Mouse (Mus musculus): ENCODE measurements around the gene Tex21. TPM values are rescaled to one million over a fixed set of nuclear protein-coding genes. Genes with fewer than 3 reads are reported as not detected.

Gene Tex21
- polyA plus RNA-seq (2017; shearing (Covaris generic)) = not detected

DNA sequence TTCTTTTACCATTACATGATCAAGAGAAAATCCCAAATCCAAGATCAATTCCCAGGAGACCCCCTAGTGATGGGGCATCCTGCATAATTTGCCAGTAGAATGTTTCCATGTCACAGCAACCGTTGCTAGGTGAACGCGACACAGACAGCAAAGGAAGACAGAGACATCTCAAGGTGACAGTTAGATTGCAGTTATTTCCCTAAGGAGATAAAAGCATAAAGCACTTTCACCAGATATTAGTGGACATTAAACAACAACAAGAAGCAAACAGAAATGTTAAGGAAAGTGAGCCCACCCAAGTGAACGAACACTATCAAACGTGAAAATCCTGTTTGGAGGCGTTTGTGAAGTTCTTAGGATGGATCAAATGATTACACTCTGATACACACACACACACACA, at the start of gene Tex21:
Gene Tex21, minus strand, starts transcription at position 101 of the 400 bp plus-strand sequence.

DNA sequence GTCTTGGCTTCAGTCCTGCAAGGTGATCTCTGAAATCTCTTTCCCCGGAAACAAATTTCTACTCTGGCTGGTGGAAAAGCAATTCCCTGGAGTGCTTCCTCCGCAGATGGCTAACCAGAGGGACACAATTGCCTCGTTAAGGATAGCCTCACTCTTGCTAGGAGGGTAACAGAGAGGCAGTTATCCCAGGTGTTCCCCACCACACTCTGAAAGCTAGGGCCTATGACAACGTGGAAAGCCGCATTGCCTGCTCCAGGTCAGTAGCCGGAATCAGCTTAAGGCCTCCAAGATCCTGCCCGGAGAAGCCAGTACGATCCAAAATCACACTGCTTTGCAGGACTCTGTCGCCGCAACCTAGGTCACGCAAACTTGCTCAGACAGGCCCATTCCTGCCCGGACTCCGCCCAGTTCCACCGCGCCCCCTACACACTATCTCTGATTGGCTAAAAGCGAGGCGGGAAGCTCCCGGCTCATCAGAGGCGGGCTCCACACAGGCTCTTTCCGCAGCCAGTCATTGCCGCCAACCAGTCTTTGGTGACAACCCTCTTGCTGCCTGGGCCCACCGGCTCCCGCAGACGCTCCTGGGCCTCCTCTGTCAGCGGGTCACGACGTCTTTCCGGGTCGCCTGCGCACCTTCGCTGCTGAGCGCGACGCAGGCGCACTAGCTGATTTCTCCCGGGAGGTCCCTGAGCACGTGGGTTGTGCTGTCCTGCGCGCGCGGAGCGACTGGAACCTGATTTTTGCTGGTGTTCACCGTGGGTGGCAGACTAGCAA, 8.4 kb upstream of the Tex21 start, which contains the start of gene Mthfd1:
Gene Mthfd1, plus strand, starts transcription at position 574 of the 774 bp plus-strand sequence.

DNA sequence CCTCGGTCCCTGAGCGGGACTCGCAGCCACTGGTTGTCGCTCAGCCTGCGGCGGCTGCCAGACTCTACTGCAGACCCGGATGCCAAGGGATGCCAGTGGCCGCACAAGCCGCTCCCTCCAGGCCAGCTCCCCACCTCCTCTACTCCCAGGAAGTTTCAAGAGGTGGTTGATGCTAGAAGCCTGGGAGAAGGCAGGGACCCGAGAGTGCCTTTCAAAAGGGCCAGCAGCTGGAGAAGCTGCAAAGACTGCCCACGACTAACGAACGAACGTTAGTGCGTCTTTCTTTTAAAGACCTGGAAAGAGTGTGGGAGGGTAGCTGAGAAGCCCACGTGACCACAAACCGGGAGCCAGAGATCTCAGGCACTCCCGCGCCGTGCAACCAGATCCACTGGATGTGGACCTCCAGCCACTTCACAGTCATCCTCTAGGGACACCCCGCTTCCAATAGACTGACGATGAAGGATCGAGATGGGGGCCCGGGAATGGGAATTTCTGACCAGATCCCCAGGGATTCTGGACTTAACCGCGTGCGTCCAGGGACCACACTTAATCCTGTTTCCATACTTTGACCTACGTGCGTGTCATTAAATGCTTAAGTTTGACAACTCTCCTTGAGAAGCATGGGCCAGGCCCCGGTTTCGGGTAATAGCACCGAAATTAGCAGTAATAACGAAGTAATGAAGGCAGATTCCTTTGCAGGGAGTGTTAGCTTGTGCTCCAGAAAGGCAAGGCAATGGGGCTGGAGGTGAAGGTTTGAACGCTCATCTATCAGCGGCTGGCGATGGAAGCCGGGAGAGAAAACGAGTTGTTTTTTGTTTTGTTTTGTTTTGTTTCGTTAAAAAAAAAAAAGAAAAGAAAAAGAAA, 69.3 kb downstream of the Tex21 start, which contains the start of gene Esr2:
Gene Esr2, minus strand, starts transcription at position 260 of the 864 bp plus-strand sequence.

Other genes with a start within 250 kb of the Tex21 start
- not detected for gene Esr2, start 69.5 kb downstream of the Tex21 start, polyA plus RNA-seq (2017; shearing (Covaris generic))
- 51.1 TPM for gene Mthfd1, start 8.6 kb upstream of the Tex21 start, polyA plus RNA-seq (2017; shearing (Covaris generic))
- 1.6 TPM for gene Akap5, start 78.1 kb upstream of the Tex21 start, polyA plus RNA-seq (2017; shearing (Covaris generic))
- gene Zbtb25, start 122.9 kb upstream of the Tex21 start, polyA plus RNA-seq (2017; shearing (Covaris generic)) = 11.8 TPM
- gene Zbtb1, start 123.5 kb upstream of the Tex21 start, polyA plus RNA-seq (2017; shearing (Covaris generic)) = 19.3 TPM
- gene Hspa2, start 157.4 kb upstream of the Tex21 start, polyA plus RNA-seq (2017; shearing (Covaris generic)) = 3.3 TPM
- gene Ppp1r36, start 170.8 kb upstream of the Tex21 start, polyA plus RNA-seq (2017; shearing (Covaris generic)) = not detected